Mouse (Mus musculus) leukemia stem cell, adult 10-12 weeks (primary cell): ENCODE measurements around the gene Slc25a39. TPM values are rescaled to one million over a fixed set of nuclear protein-coding genes. Genes with fewer than 3 reads are reported as not detected.

Experiments
- polyA plus RNA-seq: library from polyadenylated mRNA; stranded (reverse); fragments of >175 nt; gene quantifications from 2 replicates; pipeline ENCODE4 v1.2.3, GENCODE M21; 2012; ENCODE audit warnings: low replicate concordance

The Slc25a39 gene
- polyA plus RNA-seq = 151 and 356 TPM in 2 replicates

GRCm38 (mm10) chr11:102407834-102408215, at the start of gene Slc25a39:
Gene Slc25a39 (minus strand): TSS chr11:102407946.

GRCm38 (mm10) chr11:102447497-102447896, 39.8 kb upstream of the Slc25a39 start, which contains the start of gene Fam171a2:
Gene Fam171a2 (minus strand): TSS chr11:102447682.

GRCm38 (mm10) chr11:102430121-102431017, 22.6 kb upstream of the Slc25a39 start, which contains the start of gene Grn:
Gene Grn (plus strand): TSS chr11:102430315.

GRCm38 (mm10) chr11:102393238-102393634, 14.5 kb downstream of the Slc25a39 start, which contains the start of gene Rundc3a:
Gene Rundc3a (plus strand): TSS chr11:102393403.

GRCm38 (mm10) chr11:102366103-102366502, 41.6 kb downstream of the Slc25a39 start, which contains the start of gene Slc4a1:
Gene Slc4a1 (minus strand): TSS chr11:102366203.

Other genes starting within 250 kb of the Slc25a39 start
- 73.7 and 82.1 TPM in 2 replicates for gene Lsm12, start 222.7 kb downstream of the Slc25a39 start, polyA plus RNA-seq
- 19.9 and 23.2 TPM in 2 replicates for gene G6pc3, start 218.3 kb downstream of the Slc25a39 start, polyA plus RNA-seq
- 89.8 and 95.7 TPM in 2 replicates for gene Hdac5, start 177.8 kb downstream of the Slc25a39 start, polyA plus RNA-seq
- gene BC030867, start 159.1 kb downstream of the Slc25a39 start, polyA plus RNA-seq = 2.6 and 13.3 TPM in 2 replicates
- gene Asb16, start 139.2 kb downstream of the Slc25a39 start, polyA plus RNA-seq = 0.98 and 1.2 TPM in 2 replicates
- gene Tmub2, start 123.0 kb downstream of the Slc25a39 start, polyA plus RNA-seq = 46.9 and 69.3 TPM in 2 replicates
- 73.0 and 101 TPM in 2 replicates for gene Atxn7l3, start 111.3 kb downstream of the Slc25a39 start, polyA plus RNA-seq
- 99.7 and 124 TPM in 2 replicates for gene Ubtf, start 88.2 kb downstream of the Slc25a39 start, polyA plus RNA-seq
- 452 and 1,470 TPM in 2 replicates for gene Slc4a1, start 41.7 kb downstream of the Slc25a39 start, polyA plus RNA-seq
- 5.3 and 23.3 TPM in 2 replicates for gene Rundc3a, start 14.5 kb downstream of the Slc25a39 start, polyA plus RNA-seq
- 42.1 and 60.7 TPM in 2 replicates for gene Grn, start 22.4 kb upstream of the Slc25a39 start, polyA plus RNA-seq
- 1.5 and 1.7 TPM in 2 replicates for gene Fam171a2, start 39.7 kb upstream of the Slc25a39 start, polyA plus RNA-seq
- 31.4 and 33.3 TPM in 2 replicates for gene Itga2b, start 62.2 kb upstream of the Slc25a39 start, polyA plus RNA-seq
- gene Gpatch8, start 148.4 kb upstream of the Slc25a39 start, polyA plus RNA-seq = 11.2 and 32.6 TPM in 2 replicates
- not detected in 2 replicates for gene Gm11627, start 171.5 kb upstream of the Slc25a39 start, polyA plus RNA-seq
- gene Fzd2, start 196.4 kb upstream of the Slc25a39 start, polyA plus RNA-seq = 0.09 and 0.49 TPM in 2 replicates